Comparison of ENCODE assay signal across 8 mouse cellular contexts in genomic region chr13:49247232-49247739, GRCm38 (mm10). TPM values are rescaled to one million over a fixed set of nuclear protein-coding genes. Genes with fewer than 3 reads are reported as not detected.
DNase-seq lines count a peak whose midpoint lies in the region; ATAC-seq and TF ChIP-seq lines count a peak whose summit lies in the region.

No protein-coding gene starts in this region.

- no peaks in the 10 kb centered on the region for H3K9me3 ChIP-seq in lung, embryonic 16.5 days (ENCODE audit: control insufficient read depth, low read length)
- no peaks in the 10 kb centered on the region for H3K9me3 ChIP-seq in forebrain, embryonic 12.5 days
- no peaks in the 10 kb centered on the region for H3K9me3 ChIP-seq in limb, embryonic 10.5 days (replicated peaks)

- no peaks in the 10 kb centered on the region for H3K36me3 ChIP-seq in lung, embryonic 16.5 days (ENCODE audit: control insufficient read depth, insufficient read depth, low read length)
- H3K36me3 ChIP-seq in forebrain, embryonic 12.5 days (replicated peaks) = no peaks in the 10 kb centered on the region
- no peaks in the 10 kb centered on the region for H3K36me3 ChIP-seq in limb, embryonic 10.5 days

- H3K9ac ChIP-seq in lung, embryonic 16.5 days (ENCODE audit: low read length) = no peak overlapping the region
- no peak overlapping the region for H3K9ac ChIP-seq in forebrain, embryonic 12.5 days

- 31% methylated on average over 12 of the region's 12 CpGs for WGBS in lung, embryonic 16.5 days
- WGBS in forebrain, embryonic 12.5 days = 37% methylated on average over 12 of the region's 12 CpGs
- WGBS in limb, embryonic 10.5 days = 30% methylated on average over 12 of the region's 12 CpGs
- 62% methylated on average over 12 of the region's 12 CpGs for WGBS in olfactory bulb, adult 2 months

- H3K4me3 ChIP-seq in lung, embryonic 16.5 days (ENCODE audit: low read length) = peak overlapping the region; percentile 45
- peak overlapping the region; percentile 40 for H3K4me3 ChIP-seq in forebrain, embryonic 12.5 days (replicated peaks)
- H3K4me3 ChIP-seq in limb, embryonic 10.5 days = peak overlapping the region; percentile 54
- peak overlapping the region; percentile 35 for H3K4me3 ChIP-seq in olfactory bulb, adult 2 months (ENCODE audit: insufficient read depth, low read depth, low read length)

- peaks cover 22% of the 10 kb centered on the region for H3K27me3 ChIP-seq in lung, embryonic 16.5 days (ENCODE audit: control insufficient read depth, insufficient read depth, low read depth, low read length)
- H3K27me3 ChIP-seq in forebrain, embryonic 12.5 days = peaks cover 50% of the 10 kb centered on the region
- H3K27me3 ChIP-seq in limb, embryonic 10.5 days (ENCODE audit: low read depth, poor library complexity, severe bottlenecking) = peaks cover 60% of the 10 kb centered on the region

- no peak for DNase-seq in lung, adult 18-20 months
- no peak for DNase-seq in limb, embryonic 10.5 days (ENCODE audit: low spot score)
- DNase-seq in ovary, postnatal 36 days (ENCODE audit: low spot score) = no peak
- DNase-seq in cerebellum, adult 9-11 months = no peak
- no peak for DNase-seq in thymus, postnatal 4 days

- TF ChIP-seq CTCF in olfactory bulb, adult 2 months (IDR thresholded peaks at IDR 0.05; ENCODE audit: insufficient read depth, low read depth, low read length) = no peak

- peaks cover 6% of the 10 kb centered on the region; the same call in 1 of the 2 replicates for H3K4me1 ChIP-seq in lung, embryonic 16.5 days (replicated peaks; ENCODE audit: control insufficient read depth, insufficient read depth, low read length)
- peaks cover 15% of the 10 kb centered on the region for H3K4me1 ChIP-seq in forebrain, embryonic 12.5 days
- peaks cover 17% of the 10 kb centered on the region for H3K4me1 ChIP-seq in limb, embryonic 10.5 days
- H3K4me1 ChIP-seq in olfactory bulb, adult 2 months (ENCODE audit: control insufficient read depth, insufficient read depth, low read length) = peaks cover 12% of the 10 kb centered on the region

- no peak for ATAC-seq in lung, embryonic 16.5 days (ENCODE audit: low read depth)
- no peak for ATAC-seq in forebrain, embryonic 12.5 days (ENCODE audit: low FRiP score)

- no peak for TF ChIP-seq POLR2A in olfactory bulb, adult 2 months (IDR thresholded peaks at IDR 0.05; ENCODE audit: insufficient read depth, low read depth, low read length)

- peak overlapping the region; percentile 82 for H3K4me2 ChIP-seq in lung, embryonic 16.5 days (ENCODE audit: low read depth, low read length)
- peak overlapping the region; percentile 61 for H3K4me2 ChIP-seq in forebrain, embryonic 12.5 days

- no peak overlapping the region for H3K27ac ChIP-seq in lung, embryonic 16.5 days (ENCODE audit: low read length)
- H3K27ac ChIP-seq in forebrain, embryonic 12.5 days = no peak overlapping the region
- H3K27ac ChIP-seq in limb, embryonic 10.5 days = no peak overlapping the region
- no peak overlapping the region for H3K27ac ChIP-seq in olfactory bulb, adult 2 months (ENCODE audit: insufficient read depth, low read depth, low read length)

RNA-seq across cellular contexts. Expression of gene Susd3, which starts 1.2 kb away (rescaled TPM):
- 1.6 and 2.2 TPM in 2 replicates for polyA plus RNA-seq in lung, embryonic 16.5 days (2015; fragmentation: Nextera tagmentation; extraction: Ambion mirVana)
- 0.69 and 0.84 TPM in 2 replicates for polyA plus RNA-seq in forebrain, embryonic 12.5 days (2016; fragmentation: Nextera tagmentation; extraction: Ambion mirVana)
- 0.45 and 0.51 TPM in 2 replicates for polyA plus RNA-seq in limb, embryonic 10.5 days (2016; fragmentation: Nextera tagmentation; extraction: Ambion mirVana)
- polyA plus RNA-seq in olfactory bulb, adult 2 months (2012; ENCODE audit: insufficient read depth, insufficient read length, low replicate concordance, missing spikeins) = not detected in 2 replicates

RNA-seq across cellular contexts. Expression of gene Card19, which starts 31.4 kb away (rescaled TPM):
- polyA plus RNA-seq in lung, embryonic 16.5 days (2015; fragmentation: Nextera tagmentation; extraction: Ambion mirVana) = 48.7 and 57.1 TPM in 2 replicates
- polyA plus RNA-seq in forebrain, embryonic 12.5 days (2016; fragmentation: Nextera tagmentation; extraction: Ambion mirVana) = 15.3 and 17.2 TPM in 2 replicates
- polyA plus RNA-seq in limb, embryonic 10.5 days (2016; fragmentation: Nextera tagmentation; extraction: Ambion mirVana) = 23.6 and 29.2 TPM in 2 replicates
- not detected in 2 replicates for polyA plus RNA-seq in olfactory bulb, adult 2 months (2012; ENCODE audit: insufficient read depth, insufficient read length, low replicate concordance, missing spikeins)

Comparison
In these comparisons a context has a peak if more than half of its experiments do, and no peak if none do; other contexts are left out.
1. RNA of gene Card19, which starts 31.4 kb away (polyA plus RNA-seq): 48.7 to 57.1 TPM in lung, embryonic 16.5 days, 23.6 to 29.2 TPM in limb, embryonic 10.5 days and 15.3 to 17.2 TPM in forebrain, embryonic 12.5 days; not detected in olfactory bulb, adult 2 months; every median in the first group is over 10 times any median in the second.
2. Peak in every context shown above with its lines, with median percentiles within 50 percentile points of each other: H3K4me3 ChIP-seq.